Mouse (Mus musculus): ENCODE results near the gene Gm10639.
"Not testable (repeated sequence)": the region's sequence is repeated elsewhere in the genome, so short reads cannot be mapped to it uniquely, and the experiment has no call there.

Gene Gm10639

GRCm38 (mm10) chr9:78347004-78347403 lies 57.3 kb downstream of the Gm10639 start:
- no peak for DNase-seq (ENCODE audit: low read depth in 1 of 2, low spot score in 2 of 2)

- not testable (repeated sequence) for DNase-seq (ENCODE audit: low read depth in 1 of 2, low spot score in 2 of 2)
Measured at GRCm38 (mm10) chr9:78348206-78349004, 58.7 kb downstream of the Gm10639 start.

DNA sequence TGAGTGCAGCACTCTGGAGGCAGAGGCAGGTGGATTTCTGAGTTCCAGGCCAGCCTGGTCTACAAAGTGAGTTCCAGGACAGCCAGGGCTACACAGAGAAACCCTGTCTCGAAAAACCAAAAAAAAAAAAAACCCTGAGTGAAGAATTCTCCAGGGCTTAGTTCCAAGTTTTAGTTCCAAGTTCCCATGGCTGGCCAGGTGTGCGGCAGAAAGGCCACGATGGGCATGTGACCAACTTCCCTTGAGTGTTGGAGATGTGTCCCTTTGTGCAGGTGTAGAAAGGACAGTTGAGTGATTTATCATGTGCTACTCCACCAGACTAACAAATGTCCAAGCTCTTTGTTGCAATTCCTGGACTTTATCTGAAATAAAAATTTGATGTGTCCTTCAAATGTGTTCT lies 59.4 kb downstream of the Gm10639 start:
- DNase-seq (ENCODE audit: low read depth in 1 of 2, low spot score in 2 of 2): not testable (repeated sequence)

GRCm38 (mm10) chr9:78350007-78350406 lies 60.3 kb downstream of the Gm10639 start:
- DNase-seq (ENCODE audit: low read depth in 1 of 2, low spot score in 2 of 2): not testable (repeated sequence)

- no peak for DNase-seq (ENCODE audit: low read depth in 1 of 2, low spot score in 2 of 2)
Measured at GRCm38 (mm10) chr9:78351504-78352220, 61.9 kb downstream of the Gm10639 start.
